Mouse (Mus musculus): ENCODE data around the gene Mroh2a. TPM values are rescaled to one million over a fixed set of nuclear protein-coding genes. Genes with fewer than 3 reads are reported as not detected.

Mroh2a gene
- polyA plus RNA-seq, 1 experiment from 2014 or later, result 0.88 TPM

GRCm38 (mm10) chr1:88243861-88244260 lies 17.1 kb downstream of the Mroh2a start:
- WGBS, result 62% methylated on average over 5 of the region's 5 CpGs
- H3K27me3 ChIP-seq (replicated peaks), result no peaks in the 10 kb centered on the region
- no peak overlapping the region for H3K9ac ChIP-seq
- H3K4me3 ChIP-seq (replicated peaks), result no peak overlapping the region
- H3K27ac ChIP-seq, result no peak overlapping the region
- ATAC-seq, result no peak
- no peaks in the 10 kb centered on the region for H3K4me1 ChIP-seq (replicated peaks)
- no peak overlapping the region for H3K4me2 ChIP-seq (replicated peaks)
- H3K9me3 ChIP-seq, result peaks cover 33% of the 10 kb centered on the region
- no peaks in the 10 kb centered on the region for H3K36me3 ChIP-seq

DNA sequence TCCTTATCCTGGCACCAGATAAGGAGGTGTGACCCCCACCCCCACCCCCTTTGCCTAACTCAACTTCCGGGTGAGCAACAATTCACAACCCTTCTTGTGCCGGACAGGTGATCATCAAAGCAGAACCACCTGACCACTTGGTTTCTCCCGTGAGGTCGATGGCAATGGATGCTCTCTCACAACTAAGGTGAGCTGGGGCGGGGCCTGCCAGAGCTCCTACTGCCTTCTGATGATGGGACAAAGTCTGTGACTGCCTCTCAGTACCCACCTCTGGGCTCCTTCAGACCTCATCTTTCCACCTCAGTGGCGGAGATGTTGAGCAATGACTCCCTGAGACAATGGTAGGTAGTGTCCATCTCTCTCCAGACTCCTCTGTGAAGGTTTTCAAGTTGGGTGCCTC lies 19.1 kb downstream of the Mroh2a start:
- ATAC-seq, result 0 out of 2 replicates have a peak, but pooled peaks have one; percentile 3
- Histone ChIP-seq H3K9ac (no peak overlapping the region), H3K4me1 (replicated peaks) (no peaks in the 10 kb centered on the region), H3K27ac (no peak overlapping the region), H3K4me3 (replicated peaks) (no peak overlapping the region), H3K36me3 (no peaks in the 10 kb centered on the region), H3K9me3 (peaks cover 20% of the 10 kb centered on the region), H3K4me2 (replicated peaks) (no peak overlapping the region), H3K27me3 (replicated peaks) (no peaks in the 10 kb centered on the region)
- 79% methylated on average over 6 of the region's 6 CpGs for WGBS

- Histone ChIP-seq H3K4me1 (replicated peaks) (no peaks in the 10 kb centered on the region), H3K9me3 (peaks cover 17% of the 10 kb centered on the region), H3K27ac (no peak overlapping the region), H3K9ac (no peak overlapping the region), H3K27me3 (replicated peaks) (no peaks in the 10 kb centered on the region), H3K4me2 (replicated peaks) (no peak overlapping the region), H3K36me3 (no peaks in the 10 kb centered on the region), H3K4me3 (replicated peaks) (no peak overlapping the region)
- WGBS, result 49% methylated on average over 6 of the region's 6 CpGs
- no peak for ATAC-seq
Measured at GRCm38 (mm10) chr1:88246386-88246785, 19.6 kb downstream of the Mroh2a start.

DNA sequence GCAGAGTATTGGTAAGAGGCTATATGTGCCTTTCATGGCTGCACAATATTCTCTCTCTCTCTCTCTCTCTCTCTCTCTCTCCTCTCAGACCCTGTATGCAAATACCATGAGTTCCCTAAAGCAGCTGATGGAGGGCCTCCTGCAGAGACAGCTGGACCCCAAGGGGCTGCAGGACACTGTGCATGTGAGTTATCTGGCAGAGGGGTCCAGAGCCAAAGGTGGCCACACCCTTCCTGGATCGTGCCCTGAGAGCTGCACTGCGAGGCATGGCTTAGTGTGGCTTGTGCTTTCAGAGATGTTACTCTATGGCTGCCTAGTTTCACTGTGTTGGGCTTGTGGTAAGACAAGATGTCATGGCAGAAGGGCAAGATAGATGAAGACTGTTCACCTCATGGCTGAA lies 20.9 kb downstream of the Mroh2a start:
- peaks cover 12% of the 10 kb centered on the region for H3K9me3 ChIP-seq
- ATAC-seq, result no peak
- H3K4me3 ChIP-seq (replicated peaks), result no peak overlapping the region
- no peaks in the 10 kb centered on the region for H3K27me3 ChIP-seq (replicated peaks)
- no peak overlapping the region for H3K4me2 ChIP-seq (replicated peaks)
- H3K27ac ChIP-seq, result no peak overlapping the region
- WGBS, result 53% methylated on average over 2 of the region's 2 CpGs
- no peaks in the 10 kb centered on the region for H3K36me3 ChIP-seq
- no peak overlapping the region for H3K9ac ChIP-seq
- no peaks in the 10 kb centered on the region for H3K4me1 ChIP-seq (replicated peaks)

- Histone ChIP-seq H3K4me1 (replicated peaks) (no peaks in the 10 kb centered on the region), H3K9me3 (peaks cover 8% of the 10 kb centered on the region; the same call in 1 of the 2 replicates), H3K27me3 (replicated peaks) (no peaks in the 10 kb centered on the region), H3K4me3 (replicated peaks) (no peak overlapping the region), H3K27ac (no peak overlapping the region), H3K9ac (no peak overlapping the region), H3K36me3 (no peaks in the 10 kb centered on the region), H3K4me2 (replicated peaks) (no peak overlapping the region)
- 70% methylated on average over 4 of the region's 4 CpGs for WGBS
- ATAC-seq, result no peak
Measured at GRCm38 (mm10) chr1:88248658-88249057, 21.9 kb downstream of the Mroh2a start.

- no peak for ATAC-seq
- Histone ChIP-seq H3K36me3 (no peaks in the 10 kb centered on the region), H3K9ac (no peak overlapping the region), H3K4me2 (replicated peaks) (no peak overlapping the region), H3K27ac (no peak overlapping the region), H3K9me3 (peaks cover 3% of the 10 kb centered on the region; the same call in 1 of the 2 replicates), H3K27me3 (replicated peaks) (no peaks in the 10 kb centered on the region), H3K4me3 (replicated peaks) (no peak overlapping the region), H3K4me1 (replicated peaks) (no peaks in the 10 kb centered on the region)
- 78% methylated on average over 7 of the region's 7 CpGs for WGBS
Measured at GRCm38 (mm10) chr1:88249596-88249995, 22.8 kb downstream of the Mroh2a start.

GRCm38 (mm10) chr1:88250023-88250422 lies 23.2 kb downstream of the Mroh2a start:
- H3K4me2 ChIP-seq (replicated peaks), result no peak overlapping the region
- ATAC-seq, result no peak
- WGBS, result 81% methylated on average over 5 of the region's 5 CpGs

DNA sequence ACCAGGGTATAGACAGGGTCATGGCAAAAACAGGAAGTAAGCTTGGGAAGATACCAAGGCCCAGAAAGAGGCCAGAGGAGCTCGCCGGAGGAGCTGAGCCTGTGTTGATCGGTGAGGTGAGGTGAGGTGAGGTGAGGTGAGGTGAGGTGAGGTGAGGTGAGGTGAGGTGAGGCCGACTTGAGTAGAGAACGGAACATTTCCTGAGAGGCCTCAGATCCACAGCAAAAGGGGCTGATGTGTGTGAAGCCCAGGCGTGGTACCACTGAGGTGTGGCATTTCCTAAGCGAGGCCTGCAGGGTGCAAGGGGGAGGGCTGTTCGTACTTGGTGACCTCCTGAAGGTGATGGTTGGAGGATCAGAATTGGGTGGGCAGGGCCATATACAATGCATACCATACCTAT lies 26.3 kb downstream of the Mroh2a start:
- Histone ChIP-seq H3K27me3 (replicated peaks) (no peaks in the 10 kb centered on the region), H3K27ac (no peak overlapping the region), H3K4me3 (replicated peaks) (no peak overlapping the region), H3K9ac (no peak overlapping the region), H3K4me2 (replicated peaks) (no peak overlapping the region), H3K36me3 (no peaks in the 10 kb centered on the region), H3K4me1 (replicated peaks) (no peaks in the 10 kb centered on the region), H3K9me3 (0 out of 2 replicates have a peak, but pooled peaks cover 9% of the 10 kb centered on the region)
- ATAC-seq, result peak; percentile 13
- 72% methylated on average over 8 of the region's 8 CpGs for WGBS

More at GRCm38 (mm10) chr1:88250023-88250422, 23.2 kb downstream of the Mroh2a start:
- Histone ChIP-seq H3K9me3 (peaks cover 5% of the 10 kb centered on the region; the same call in 1 of the 2 replicates), H3K27me3 (replicated peaks) (no peaks in the 10 kb centered on the region), H3K27ac (no peak overlapping the region), H3K4me3 (replicated peaks) (no peak overlapping the region), H3K36me3 (no peaks in the 10 kb centered on the region), H3K9ac (no peak overlapping the region), H3K4me1 (replicated peaks) (no peaks in the 10 kb centered on the region)

DNA sequence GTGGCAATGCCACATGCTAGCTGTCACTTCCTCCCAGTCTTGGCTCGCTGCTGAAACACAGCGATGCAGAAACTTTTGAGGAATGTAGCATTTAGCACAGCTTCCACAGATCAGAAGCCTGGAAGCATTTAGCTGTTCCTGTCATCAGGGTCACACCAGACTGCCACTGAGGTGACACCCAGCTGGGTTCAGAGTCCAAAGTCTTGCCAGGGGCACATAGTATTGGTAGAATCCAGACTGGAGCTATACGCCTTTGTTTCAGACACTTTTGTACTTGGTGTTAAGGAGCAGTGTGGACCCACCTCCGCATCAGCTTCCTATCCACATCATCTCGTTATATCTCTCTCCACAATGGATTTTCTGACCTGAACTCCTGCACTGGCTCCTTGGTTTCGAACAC lies 26.8 kb downstream of the Mroh2a start:
- Histone ChIP-seq H3K4me1 (replicated peaks) (no peaks in the 10 kb centered on the region), H3K9ac (no peak overlapping the region), H3K4me3 (replicated peaks) (no peak overlapping the region), H3K4me2 (replicated peaks) (no peak overlapping the region), H3K27me3 (replicated peaks) (no peaks in the 10 kb centered on the region), H3K9me3 (0 out of 2 replicates have a peak, but pooled peaks cover 9% of the 10 kb centered on the region), H3K36me3 (no peaks in the 10 kb centered on the region), H3K27ac (no peak overlapping the region)
- 71% methylated on average over 6 of the region's 6 CpGs for WGBS
- ATAC-seq, result peak; percentile 36

GRCm38 (mm10) chr1:88254793-88255465 lies 28.1 kb downstream of the Mroh2a start:
- Histone ChIP-seq H3K9ac (no peak overlapping the region), H3K9me3 (0 out of 2 replicates have a peak, but pooled peaks cover 9% of the 10 kb centered on the region), H3K36me3 (0 out of 2 replicates have a peak, but pooled peaks cover 1% of the 10 kb centered on the region), H3K4me3 (replicated peaks) (no peak overlapping the region), H3K27ac (no peak overlapping the region), H3K27me3 (replicated peaks) (no peaks in the 10 kb centered on the region), H3K4me1 (replicated peaks) (0 out of 2 replicates have a peak, but pooled peaks cover 8% of the 10 kb centered on the region), H3K4me2 (replicated peaks) (no peak overlapping the region)
- ATAC-seq, result no peak
- 84% methylated on average over 12 of the region's 12 CpGs for WGBS

GRCm38 (mm10) chr1:88255466-88255857 lies 28.7 kb downstream of the Mroh2a start:
- Histone ChIP-seq H3K9ac (no peak overlapping the region), H3K36me3 (peaks cover 6% of the 10 kb centered on the region), H3K4me3 (replicated peaks) (no peak overlapping the region), H3K4me1 (replicated peaks) (peaks cover 12% of the 10 kb centered on the region; the same call in 1 of the 2 replicates), H3K4me2 (replicated peaks) (no peak overlapping the region), H3K27me3 (replicated peaks) (no peaks in the 10 kb centered on the region), H3K27ac (no peak overlapping the region), H3K9me3 (0 out of 2 replicates have a peak, but pooled peaks cover 9% of the 10 kb centered on the region)
- WGBS, result 51% methylated on average over 2 of the region's 2 CpGs
- no peak for ATAC-seq

GRCm38 (mm10) chr1:88255989-88256754 lies 29.4 kb downstream of the Mroh2a start:
- Histone ChIP-seq H3K4me2 (replicated peaks) (no peak overlapping the region), H3K4me3 (replicated peaks) (no peak overlapping the region), H3K9ac (no peak overlapping the region), H3K9me3 (0 out of 2 replicates have a peak, but pooled peaks cover 9% of the 10 kb centered on the region), H3K27me3 (replicated peaks) (no peaks in the 10 kb centered on the region), H3K36me3 (peaks cover 14% of the 10 kb centered on the region), H3K27ac (no peak overlapping the region), H3K4me1 (replicated peaks) (peaks cover 12% of the 10 kb centered on the region; the same call in 1 of the 2 replicates)
- ATAC-seq, result no peak
- WGBS, result 79% methylated on average over 13 of the region's 13 CpGs
